Mouse (Mus musculus): ENCODE data around the gene Birc2. TPM values are rescaled to one million over a fixed set of nuclear protein-coding genes. Genes with fewer than 3 reads are reported as not detected.
"Not testable (repeated sequence)": the region's sequence is repeated elsewhere in the genome, so short reads cannot be mapped to it uniquely, and the experiment has no call there.

Birc2 gene
- total RNA-seq (2021), result 10 to 100 TPM; 20.8 to 23.5 TPM

GRCm38 (mm10) chr9:7836905-7837805 is at the start of gene Birc2:
Gene Birc2 (minus strand): TSS chr9:7837064.
- peak; percentile 96 for DNase-seq

GRCm38 (mm10) chr9:7884346-7884745 is 47.5 kb upstream of the Birc2 start:
- no peak for DNase-seq

DNA sequence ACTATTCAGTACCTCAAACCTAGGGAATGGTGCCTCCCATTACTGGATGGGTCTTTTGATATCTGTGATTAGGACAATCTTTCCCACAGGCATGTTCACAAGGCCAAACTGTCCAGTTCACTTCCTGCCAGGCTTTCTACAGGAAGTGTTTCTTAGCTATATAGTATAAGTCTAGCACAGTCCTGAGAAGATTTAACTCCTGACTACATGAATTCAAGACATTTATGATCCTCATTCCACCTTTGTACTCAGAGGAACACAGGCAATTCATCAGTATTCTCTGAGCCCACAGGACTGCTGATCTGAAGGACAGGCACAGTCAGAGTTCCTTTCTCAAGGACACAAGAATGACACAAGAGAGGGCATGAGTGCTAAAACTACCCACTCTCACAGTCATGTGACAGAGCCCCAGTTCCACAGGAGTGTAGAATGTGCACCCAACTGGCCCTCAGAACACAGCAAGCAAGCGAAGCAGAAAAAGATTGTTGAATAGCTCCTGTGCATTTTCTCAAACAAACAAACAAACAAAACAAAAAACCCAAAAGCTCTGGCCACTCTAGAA is 45.5 kb upstream of the Birc2 start:
- DNase-seq, result no peak

DNA sequence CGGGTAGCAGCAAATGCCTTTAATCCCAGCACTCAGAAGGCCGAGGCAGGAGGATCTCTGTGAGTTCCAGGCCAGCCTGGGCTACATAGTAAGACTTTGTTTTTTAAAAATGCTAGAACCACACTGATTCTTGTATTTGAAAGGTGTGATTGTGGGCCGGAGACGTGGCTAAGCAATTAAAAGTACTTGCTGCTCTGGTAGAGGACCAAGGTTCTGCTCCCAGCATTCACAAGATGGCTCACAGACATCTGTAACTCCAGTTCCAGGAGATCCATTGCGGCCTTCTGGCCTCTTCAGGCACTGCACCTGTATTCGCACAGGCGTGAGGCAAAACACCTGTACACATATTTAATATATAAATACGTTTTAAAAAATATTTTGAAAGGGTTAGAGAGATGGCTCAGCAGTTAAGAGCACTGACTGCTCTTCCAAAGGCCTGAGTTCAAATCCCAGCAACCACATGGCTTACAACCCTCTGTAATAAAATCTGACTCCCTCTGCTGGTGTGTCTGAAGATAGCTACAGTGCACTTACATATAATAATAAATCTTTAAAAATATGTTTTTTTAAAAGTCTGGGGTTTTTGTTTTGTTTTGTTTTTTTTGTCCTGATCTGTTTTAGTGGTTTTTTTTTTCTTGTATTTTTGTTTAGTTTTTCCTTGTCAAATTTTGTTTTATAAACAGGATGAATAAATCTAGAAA is 36.8 kb upstream of the Birc2 start:
- no peak for DNase-seq

- DNase-seq, result peak; percentile 67
These were observed 36.0 kb upstream of the Birc2 start, which contains the start of gene Birc3 for GRCm38 (mm10) chr9:7872775-7873439. Gene Birc3 (minus strand): TSS chr9:7873186.

- no peak for DNase-seq
These were observed 35.3 kb upstream of the Birc2 start for GRCm38 (mm10) chr9:7872044-7872774.

- DNase-seq, result no peak
These were observed 34.6 kb upstream of the Birc2 start for GRCm38 (mm10) chr9:7871316-7872043.

- DNase-seq, result no peak
These were observed 33.9 kb upstream of the Birc2 start for GRCm38 (mm10) chr9:7870556-7871315.

GRCm38 (mm10) chr9:7868838-7869491 is 32.1 kb upstream of the Birc2 start:
- DNase-seq, result no peak

- DNase-seq, result no peak
These were observed 31.1 kb upstream of the Birc2 start for GRCm38 (mm10) chr9:7867981-7868380.

DNA sequence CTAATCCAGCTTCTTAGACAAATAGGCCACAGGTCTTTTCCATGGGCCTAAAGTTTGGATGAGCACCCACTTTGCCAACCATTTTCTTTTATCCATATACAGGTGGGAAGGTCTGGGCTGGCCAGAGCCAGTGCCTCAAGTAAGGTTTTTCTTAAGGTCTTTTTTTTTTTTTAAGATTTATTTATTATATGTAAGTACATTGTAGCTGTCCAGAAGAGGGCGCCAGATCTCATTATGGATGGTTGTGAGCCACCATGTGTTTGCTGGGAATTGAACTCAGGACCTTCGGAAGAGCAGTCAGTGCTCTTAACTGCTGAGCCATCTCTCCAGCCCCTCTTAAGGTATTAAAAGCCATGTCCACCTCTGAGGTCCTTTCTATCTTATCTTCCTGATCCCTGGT is 30.1 kb upstream of the Birc2 start:
- DNase-seq, result not testable (repeated sequence)

DNA sequence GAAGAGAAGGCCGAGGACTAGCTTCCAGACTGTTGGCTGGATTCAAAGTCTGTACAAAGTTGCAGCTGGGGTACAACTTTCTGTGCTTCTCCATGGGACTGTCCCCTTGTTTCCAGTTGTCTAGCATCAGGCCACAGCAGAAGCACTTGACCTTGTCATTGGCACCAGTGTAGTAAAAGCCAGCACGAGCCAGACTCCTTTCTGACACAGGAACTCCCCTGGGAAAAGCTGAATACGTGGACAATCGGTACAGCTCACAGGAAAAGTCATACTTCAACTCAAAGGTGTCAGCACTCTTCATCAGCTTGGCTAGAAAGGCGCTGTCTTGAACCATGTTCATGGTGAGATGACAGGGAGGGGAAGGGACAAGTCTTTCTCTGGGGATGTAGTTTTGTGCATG is 24.1 kb upstream of the Birc2 start:
- DNase-seq, result no peak

GRCm38 (mm10) chr9:7855912-7856311 is 19.0 kb upstream of the Birc2 start:
- no peak for DNase-seq

GRCm38 (mm10) chr9:7855374-7855773 is 18.5 kb upstream of the Birc2 start:
- DNase-seq, result peak; percentile 43

- not testable (repeated sequence) for DNase-seq
These were observed 17.3 kb upstream of the Birc2 start for GRCm38 (mm10) chr9:7854196-7854595.

DNA sequence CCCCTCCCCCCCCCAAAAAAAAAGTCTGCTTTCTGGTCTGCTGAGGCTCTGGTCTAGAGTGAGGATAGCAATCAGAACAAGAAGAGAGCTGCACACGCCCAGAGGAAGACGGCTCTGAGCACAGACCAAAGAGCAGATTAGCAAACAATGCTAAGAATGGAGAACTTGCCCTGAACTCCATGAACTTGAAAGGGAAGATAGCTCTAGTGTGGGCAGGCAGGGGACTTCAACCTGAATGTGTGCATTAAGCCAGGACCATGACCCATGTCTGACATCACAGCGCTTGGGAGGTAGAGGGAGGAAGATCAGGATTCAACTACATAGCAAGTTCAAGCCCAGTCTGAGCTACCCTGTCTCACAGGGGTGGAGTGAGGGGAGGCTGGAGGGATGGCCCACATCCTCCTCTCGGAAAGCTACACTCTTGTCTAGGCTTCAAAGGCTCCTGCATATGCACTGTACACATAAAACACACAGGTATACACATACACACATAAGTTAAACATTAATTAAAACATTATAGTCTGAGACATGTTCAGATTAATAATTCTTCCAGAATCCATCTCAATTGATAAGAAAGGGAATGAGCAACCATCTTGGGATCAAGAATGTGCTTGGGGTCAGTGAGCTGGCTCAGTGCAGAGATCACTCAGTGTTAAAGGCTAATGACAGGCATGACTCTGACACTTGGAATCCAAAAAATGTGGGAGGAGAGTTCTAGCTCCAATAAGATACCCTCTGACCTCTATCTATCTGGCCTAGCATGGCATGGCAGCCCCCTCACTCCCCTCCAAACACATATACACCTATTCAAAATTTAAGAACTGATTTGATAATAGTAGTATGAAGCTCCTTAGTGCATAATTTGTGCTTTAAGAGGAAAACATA is 15.7 kb upstream of the Birc2 start:
- DNase-seq, result no peak

- no peak for DNase-seq
These were observed 15.0 kb upstream of the Birc2 start for GRCm38 (mm10) chr9:7851841-7852240.

GRCm38 (mm10) chr9:7848191-7848590 is 11.3 kb upstream of the Birc2 start:
- DNase-seq, result no peak

GRCm38 (mm10) chr9:7846667-7847199 is 9.9 kb upstream of the Birc2 start:
- no peak for DNase-seq
